Comparison of ENCODE assay signal across 35 mouse cellular contexts in genomic region chr1:79675716-79676115, GRCm38 (mm10). TPM values are rescaled to one million over a fixed set of nuclear protein-coding genes. Genes with fewer than 3 reads are reported as not detected.
"Had no signal": no experiment of that assay in that cellular context is flagged by ENCODE, and none has a peak within 500 bp of the region (broad histone marks: within the 10 kb centered on the region; RNA-seq: fewer than 3 reads in every experiment).

No protein-coding gene starts in this region.

- H3K9ac ChIP-seq: heart, embryonic 12.5 days; heart, embryonic 13.5 days; heart, embryonic 15.5 days; hindbrain, embryonic 12.5 days; hindbrain, embryonic 13.5 days; hindbrain, embryonic 14.5 days; hindbrain, embryonic 15.5 days; intestine, embryonic 15.5 days; kidney, embryonic 15.5 days had no signal

- ATAC-seq: hindbrain, embryonic 16.5 days; hindbrain, postnatal 0 days; inflammation-experienced regulatory T-cells, adult 6 months; intestine, embryonic 15.5 days; intestine, embryonic 16.5 days; intestine, postnatal 0 days had no signal

- H3K4me2 ChIP-seq: heart, embryonic 11.5 days; heart, embryonic 12.5 days; heart, embryonic 13.5 days; heart, embryonic 15.5 days; hindbrain, embryonic 12.5 days; hindbrain, embryonic 13.5 days; hindbrain, embryonic 14.5 days; hindbrain, embryonic 15.5 days; intestine, embryonic 15.5 days; kidney, embryonic 15.5 days had no signal

- H3K36me3 ChIP-seq: heart, embryonic 10.5 days; heart, embryonic 12.5 days; heart, embryonic 13.5 days; heart, embryonic 15.5 days; hindbrain, embryonic 10.5 days; hindbrain, embryonic 12.5 days; hindbrain, embryonic 13.5 days; hindbrain, embryonic 15.5 days; intestine, embryonic 15.5 days; kidney, embryonic 15.5 days had no signal

- H3K9me3 ChIP-seq: heart, embryonic 10.5 days; heart, embryonic 12.5 days; heart, embryonic 13.5 days; heart, embryonic 15.5 days; hindbrain, embryonic 10.5 days; hindbrain, embryonic 12.5 days; hindbrain, embryonic 13.5 days; hindbrain, embryonic 15.5 days; intestine, embryonic 15.5 days; kidney, embryonic 15.5 days had no signal

- H3K4me3 ChIP-seq: heart, embryonic 10.5 days; heart, embryonic 12.5 days; heart, embryonic 13.5 days; heart, embryonic 15.5 days; hindbrain, embryonic 10.5 days; hindbrain, embryonic 12.5 days; hindbrain, embryonic 13.5 days; hindbrain, embryonic 15.5 days; intestine, embryonic 15.5 days; kidney, embryonic 15.5 days; layer of hippocampus, adult 2 months; left cerebral cortex, adult 2 months had no signal

- DNase-seq: heart, postnatal 10 days; heart, postnatal 14 days; heart, postnatal 36 days; heart, postnatal 4 days; kidney, adult 11 months; kidney, adult 18-20 months; kidney, adult 2 months; kidney, adult 8-10 months; kidney, adult 9 months; kidney, postnatal 10 days; kidney, postnatal 14 days; kidney, postnatal 25 days; kidney, postnatal 36 days; layer of hippocampus, adult 9-11 months; layer of hippocampus, postnatal 36 days had no signal

- H3K27ac ChIP-seq: heart, embryonic 10.5 days; heart, embryonic 13.5 days; heart, embryonic 15.5 days; hindbrain, embryonic 10.5 days; hindbrain, embryonic 12.5 days; hindbrain, embryonic 13.5 days; hindbrain, embryonic 14.5 days; hindbrain, embryonic 15.5 days; hindbrain, postnatal 0 days; intestine, embryonic 15.5 days; kidney, embryonic 15.5 days; kidney, postnatal 0 days; layer of hippocampus, adult 2 months; left cerebral cortex, adult 2 months had no signal

RNA-seq across cellular contexts. Expression of gene Ap1s3, which starts 3.9 kb away (rescaled TPM):
- polyA plus RNA-seq: hindbrain, embryonic 13.5 days had no signal
